Mouse (Mus musculus) C2C12 (cell line): Measurements from ENCODE around the gene Tmem63c. TPM values are rescaled to one million over a fixed set of nuclear protein-coding genes. Genes with fewer than 3 reads are reported as not detected.

Experiments
- H3K27me3 ChIP-seq: one replicate; pipeline ENCODE4 v1.6.1; 2011; ENCODE audit not compliant: control insufficient read depth, insufficient read depth, insufficient read length
- H3K36me3 ChIP-seq: one replicate; pipeline ENCODE4 v1.6.1; 2011; ENCODE audit not compliant: control insufficient read depth, insufficient read depth
- H3K4me3 ChIP-seq: one replicate; pipeline ENCODE4 v1.5.1; 2011; ENCODE audit warnings: mild to moderate bottlenecking, control low read depth; ENCODE audit not compliant: poor library complexity, insufficient read depth, severe bottlenecking
- H3K79me2 ChIP-seq: one replicate; pipeline ENCODE4 v1.6.1; 2011; ENCODE audit not compliant: control insufficient read depth, insufficient read depth
- H3K79me3 ChIP-seq: one replicate; pipeline ENCODE4 v1.6.1; 2011; ENCODE audit warnings: low read depth, control low read depth
- H3ac ChIP-seq: one replicate; pipeline ENCODE3; 2011; ENCODE audit warnings: low read depth; ENCODE audit not compliant: control insufficient read depth, insufficient read length
- CEBPB ChIP-seq: IDR thresholded peaks from one replicate; pipeline ENCODE4 v1.6.1; 2011; ENCODE audit warnings: low read depth, mild to moderate bottlenecking, control low read depth, moderate library complexity
- CTCF ChIP-seq: IDR thresholded peaks from one replicate; pipeline ENCODE4 v1.5.1; 2011; ENCODE audit not compliant: control insufficient read depth, insufficient read depth, insufficient read length
- FOSL1 ChIP-seq: IDR thresholded peaks from one replicate; pipeline ENCODE4 v1.8.0; 2011; ENCODE audit warnings: mild to moderate bottlenecking, low read length; ENCODE audit not compliant: poor library complexity, insufficient read depth, severe bottlenecking
- MAX ChIP-seq: IDR thresholded peaks from one replicate; pipeline ENCODE4 v1.6.1; 2011; ENCODE audit warnings: mild to moderate bottlenecking, control low read depth
- MYOD1 ChIP-seq: IDR thresholded peaks from one replicate; pipeline ENCODE4 v1.6.1; 2011; ENCODE audit warnings: low read depth; ENCODE audit not compliant: control insufficient read depth, insufficient read length
- MYOG ChIP-seq: IDR thresholded peaks from one replicate; pipeline ENCODE4 v1.6.1; 2011; ENCODE audit not compliant: control insufficient read depth, insufficient read length; ENCODE audit errors: extremely low read depth
- USF1 ChIP-seq: IDR thresholded peaks from one replicate; pipeline ENCODE4 v1.6.1; 2011; ENCODE audit warnings: low read depth, mild to moderate bottlenecking, control low read depth, moderate library complexity
- polyA plus RNA-seq: library from polyadenylated mRNA; unstranded; fragments of >200 nt; fragmentation: generic; extraction: Trizol; gene quantifications from one replicate; pipeline ENCODE4 v1.2.1, GENCODE M21; 2012; ENCODE audit warnings: missing spikeins

The Tmem63c gene
- polyA plus RNA-seq, 1 experiment: not detected

DNA sequence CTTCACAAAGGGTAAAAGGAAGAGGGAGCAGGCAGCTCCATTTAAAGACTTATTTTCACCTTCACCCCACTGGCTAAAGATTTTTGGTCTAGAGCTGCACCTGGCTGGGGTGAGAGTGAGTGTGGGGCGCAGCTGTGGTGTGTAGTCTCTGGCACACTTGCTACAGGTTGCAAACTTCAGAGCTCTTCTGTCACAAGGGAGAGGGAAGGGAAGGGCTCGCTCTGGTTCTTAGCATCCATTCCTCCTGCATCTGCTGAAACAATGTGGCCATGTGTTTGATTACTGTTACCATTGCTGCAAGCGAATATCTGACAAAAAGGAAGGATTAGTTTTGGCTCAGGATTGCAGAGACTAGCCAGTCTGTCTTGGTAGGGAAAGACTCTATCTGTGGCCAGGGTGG lies 2.3 kb downstream of the Tmem63c start:
- TF ChIP-seq CTCF (no peak), USF1 (no peak), MYOD1 (no peak), FOSL1 (no peak), MYOG (no peak), CEBPB (no peak), MAX (no peak)
- H3K27me3 ChIP-seq: peaks cover 64% of the 10 kb centered on the region
- no peaks in the 10 kb centered on the region for H3K79me3 ChIP-seq
- no peak overlapping the region for H3ac ChIP-seq
- H3K79me2 ChIP-seq: no peaks in the 10 kb centered on the region
- no peaks in the 10 kb centered on the region for H3K36me3 ChIP-seq
- no peak overlapping the region for H3K4me3 ChIP-seq

DNA sequence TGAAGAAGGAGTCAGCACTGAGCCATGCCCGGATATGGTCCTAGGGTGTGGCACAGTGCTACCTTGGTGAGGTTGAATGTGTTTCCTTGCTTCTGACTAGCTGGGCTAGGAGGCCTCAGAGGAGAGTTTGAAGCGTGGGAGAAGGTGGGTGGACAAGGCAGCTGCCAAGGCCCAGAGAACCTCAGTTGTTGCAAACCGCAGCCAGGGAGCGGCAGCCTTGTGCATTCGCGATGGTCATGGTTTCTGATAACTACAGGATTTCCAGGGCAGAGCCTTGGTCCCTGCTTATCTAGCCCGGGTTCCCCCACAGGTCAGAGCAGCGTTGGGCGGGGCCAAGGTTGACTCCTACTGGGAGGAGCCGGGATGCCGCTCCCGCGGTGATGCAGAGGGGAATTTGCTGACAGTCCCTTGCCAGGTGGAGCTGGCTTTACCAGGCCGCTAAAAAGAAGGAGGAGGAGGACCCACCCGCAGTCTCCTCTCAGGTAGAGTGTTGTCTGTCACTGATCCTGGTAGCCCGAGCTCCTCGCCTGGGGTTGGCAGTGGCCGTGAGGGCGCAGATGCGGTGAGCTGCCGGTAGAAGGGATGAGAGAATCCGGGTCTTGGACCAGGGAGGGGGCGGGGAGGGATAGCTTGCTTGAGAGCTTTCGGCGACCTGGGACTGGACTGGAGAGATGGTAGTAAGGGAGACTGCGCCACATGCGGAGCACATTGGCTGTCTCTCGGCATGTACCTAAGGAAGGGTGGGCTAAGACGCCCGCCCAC lies 5.2 kb downstream of the Tmem63c start:
- H3K4me3 ChIP-seq: no peak overlapping the region
- no peaks in the 10 kb centered on the region for H3K79me3 ChIP-seq
- no peak overlapping the region for H3ac ChIP-seq
- TF ChIP-seq USF1: no peak
- TF ChIP-seq FOSL1: no peak
- TF ChIP-seq CTCF: no peak
- no peak for TF ChIP-seq MYOD1
- TF ChIP-seq MAX: no peak
- TF ChIP-seq CEBPB: no peak
- no peak for TF ChIP-seq MYOG
- H3K79me2 ChIP-seq: no peaks in the 10 kb centered on the region
- H3K36me3 ChIP-seq: no peaks in the 10 kb centered on the region
- peaks cover 72% of the 10 kb centered on the region for H3K27me3 ChIP-seq

DNA sequence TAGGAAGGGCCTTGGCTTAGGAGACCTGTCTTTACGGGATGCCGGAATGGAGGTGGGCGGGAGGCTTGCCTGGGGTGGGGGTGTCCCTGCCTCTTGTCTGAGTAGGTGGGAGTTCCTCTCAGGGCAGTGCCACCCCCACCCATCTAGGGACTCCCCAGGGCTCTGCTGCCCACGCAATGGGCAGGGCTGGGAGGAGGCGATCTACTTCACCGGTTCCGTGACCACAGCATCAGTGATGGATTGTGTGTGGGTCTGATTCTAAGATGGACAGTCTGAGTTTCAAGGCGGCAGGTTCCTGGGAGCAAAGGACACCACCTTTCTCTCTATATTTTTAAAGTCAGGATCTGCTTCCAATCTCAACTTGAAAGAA lies 5.7 kb downstream of the Tmem63c start:
- H3ac ChIP-seq: no peak overlapping the region
- H3K27me3 ChIP-seq: peaks cover 66% of the 10 kb centered on the region
- H3K79me3 ChIP-seq: no peaks in the 10 kb centered on the region
- no peak for TF ChIP-seq CTCF
- no peak for TF ChIP-seq USF1
- TF ChIP-seq MAX: no peak
- no peak for TF ChIP-seq MYOD1
- TF ChIP-seq FOSL1: no peak
- TF ChIP-seq MYOG: no peak
- H3K79me2 ChIP-seq: no peaks in the 10 kb centered on the region
- H3K36me3 ChIP-seq: no peaks in the 10 kb centered on the region
- H3K4me3 ChIP-seq: no peak overlapping the region

DNA sequence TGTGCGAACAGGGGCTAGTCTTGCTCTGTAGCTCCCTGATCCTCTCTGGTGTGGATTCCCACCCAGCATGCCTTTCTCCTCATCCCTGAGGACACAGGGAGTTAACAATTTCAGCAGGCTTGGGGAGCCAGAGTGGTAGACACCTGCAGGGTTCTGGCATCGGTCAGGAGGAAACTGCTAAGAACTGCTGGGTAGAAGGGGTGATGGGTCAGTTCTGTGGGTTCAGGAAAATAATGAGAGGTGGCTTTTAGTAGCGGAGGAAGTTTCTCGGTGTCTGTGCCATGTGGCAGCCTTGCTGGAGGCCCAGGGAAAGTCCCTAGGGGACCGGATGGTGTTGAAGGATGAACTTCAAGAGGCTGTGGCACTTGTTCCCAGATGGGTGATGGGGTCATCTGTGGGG lies 6.3 kb downstream of the Tmem63c start:
- TF ChIP-seq USF1 (no peak), FOSL1 (no peak), MAX (no peak), CEBPB (no peak), MYOG (no peak), CTCF (no peak), MYOD1 (no peak)
- Histone ChIP-seq H3K36me3 (no peaks in the 10 kb centered on the region), H3K79me3 (no peaks in the 10 kb centered on the region), H3K27me3 (peaks cover 62% of the 10 kb centered on the region), H3ac (no peak overlapping the region), H3K79me2 (no peaks in the 10 kb centered on the region), H3K4me3 (no peak overlapping the region)

DNA sequence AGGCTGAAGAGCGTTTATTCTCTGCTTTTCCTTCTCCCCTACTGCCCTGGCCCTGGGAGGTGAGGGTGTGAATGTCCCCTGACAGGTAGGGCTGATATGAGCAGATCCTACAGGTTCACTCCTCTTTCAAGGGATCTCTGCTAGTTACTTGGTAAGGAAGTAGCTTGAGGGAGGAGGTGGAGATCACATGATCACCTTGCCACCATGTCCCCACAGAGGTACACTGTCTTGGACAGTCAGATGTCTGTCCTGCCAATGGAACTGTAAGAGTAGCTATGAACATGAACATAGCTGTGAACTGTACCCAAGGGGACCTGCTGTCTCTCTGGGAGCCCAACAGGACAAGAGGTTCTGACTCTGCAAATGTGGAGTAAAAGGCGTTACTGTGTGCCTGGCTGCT lies 6.9 kb downstream of the Tmem63c start:
- no peak overlapping the region for H3K4me3 ChIP-seq
- H3K79me3 ChIP-seq: no peaks in the 10 kb centered on the region
- H3K27me3 ChIP-seq: peaks cover 59% of the 10 kb centered on the region
- no peaks in the 10 kb centered on the region for H3K79me2 ChIP-seq
- H3ac ChIP-seq: no peak overlapping the region
- H3K36me3 ChIP-seq: no peaks in the 10 kb centered on the region
- TF ChIP-seq FOSL1: no peak
- no peak for TF ChIP-seq MYOD1
- no peak for TF ChIP-seq CEBPB
- no peak for TF ChIP-seq CTCF
- TF ChIP-seq MAX: no peak
- no peak for TF ChIP-seq MYOG
- TF ChIP-seq USF1: no peak

DNA sequence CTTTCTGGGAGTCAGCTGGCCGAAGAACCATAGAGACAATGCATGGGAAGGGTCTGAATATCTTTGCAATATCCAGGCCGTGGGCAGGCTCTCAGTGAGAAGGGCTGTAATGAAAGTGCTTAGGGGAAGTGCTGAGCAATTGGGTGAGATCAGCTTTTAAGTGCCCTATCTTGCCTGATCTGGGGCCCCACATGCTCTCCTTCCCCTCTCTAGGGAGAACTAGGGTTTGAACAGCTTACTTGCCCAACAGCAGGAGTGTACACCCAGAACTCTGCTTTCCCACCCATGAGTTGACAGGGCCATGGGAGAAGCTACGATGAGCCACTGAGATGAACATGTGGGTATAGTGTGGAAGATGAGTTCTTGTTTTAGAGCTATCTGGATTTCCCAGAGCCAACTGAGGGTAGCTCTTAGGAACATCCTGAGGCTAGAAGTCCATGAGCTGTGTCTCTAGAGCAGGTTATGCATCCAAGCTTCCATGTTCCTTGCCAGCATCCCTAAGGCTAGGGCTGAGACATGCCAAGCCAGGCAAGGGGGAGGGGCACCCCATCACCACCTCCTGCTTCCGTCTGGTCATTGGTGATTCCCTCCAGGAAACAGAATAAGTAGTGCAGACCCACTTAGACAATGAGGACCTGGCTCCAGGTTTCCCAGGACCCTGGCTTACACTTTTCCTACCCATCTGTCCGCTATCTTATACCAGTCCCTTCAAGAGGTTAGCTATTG lies 8.3 kb downstream of the Tmem63c start:
- TF ChIP-seq CEBPB (no peak), MYOD1 (no peak), MAX (no peak), MYOG (no peak), USF1 (no peak), FOSL1 (no peak), CTCF (no peak)
- Histone ChIP-seq H3K27me3 (peaks cover 46% of the 10 kb centered on the region), H3K79me2 (no peaks in the 10 kb centered on the region), H3K36me3 (no peaks in the 10 kb centered on the region), H3ac (no peak overlapping the region), H3K4me3 (no peak overlapping the region), H3K79me3 (no peaks in the 10 kb centered on the region)
